7 mouse cellular contexts compared by ENCODE assay signal in genomic region chr13:54309354-54309753, GRCm38 (mm10).
DNase-seq lines count a peak whose midpoint lies in the region; ATAC-seq and TF ChIP-seq lines count a peak whose summit lies in the region.

No protein-coding gene starts in this region.

- no peak overlapping the region for H3K9ac ChIP-seq in stomach, embryonic 14.5 days (replicated peaks; ENCODE audit: low read depth, low read length)
- no peak overlapping the region for H3K9ac ChIP-seq in stomach, postnatal 0 days (ENCODE audit: low read length)
- no peak overlapping the region for H3K9ac ChIP-seq in embryonic facial prominence, embryonic 14.5 days (ENCODE audit: low read depth, low read length)
- H3K9ac ChIP-seq in stomach, embryonic 15.5 days = no peak overlapping the region

- no peak overlapping the region for H3K4me2 ChIP-seq in stomach, embryonic 14.5 days (replicated peaks; ENCODE audit: low read depth, low read length)
- no peak overlapping the region for H3K4me2 ChIP-seq in stomach, postnatal 0 days (replicated peaks; ENCODE audit: low read depth)
- H3K4me2 ChIP-seq in embryonic facial prominence, embryonic 14.5 days (ENCODE audit: low read depth, low read length) = no peak overlapping the region
- H3K4me2 ChIP-seq in stomach, embryonic 15.5 days = no peak overlapping the region

- H3K27ac ChIP-seq in stomach, embryonic 14.5 days (ENCODE audit: low read length) = peak overlapping the region; percentile 48; the same call in 1 of the 2 replicates
- H3K27ac ChIP-seq in stomach, postnatal 0 days (replicated peaks) = no peak overlapping the region
- H3K27ac ChIP-seq in embryonic facial prominence, embryonic 14.5 days (replicated peaks; ENCODE audit: low read depth, low read length) = peak overlapping the region; percentile 17
- H3K27ac ChIP-seq in stomach, embryonic 15.5 days = 0 out of 2 replicates have a peak overlapping the region, but pooled peaks have one; percentile 13

- intact Hi-C loops in left cerebral cortex, postnatal 10 days (cut with DNase I) = no loop called here

- WGBS in stomach, embryonic 14.5 days = 30% methylated on average over 5 of the region's 5 CpGs
- 40% methylated on average over 5 of the region's 5 CpGs for WGBS in stomach, postnatal 0 days
- WGBS in embryonic facial prominence, embryonic 14.5 days = 35% methylated on average over 5 of the region's 5 CpGs
- WGBS in stomach, embryonic 15.5 days = 26% methylated on average over 5 of the region's 5 CpGs

- DNase-seq in stomach, postnatal 0 days (ENCODE audit: low spot score) = no peak
- peak; percentile 67 for DNase-seq in embryonic facial prominence, embryonic 14.5 days (ENCODE audit: low spot score)
- DNase-seq in left cerebral cortex, postnatal 10 days (ENCODE audit: extremely low spot score in 1 of 2, low spot score in 2 of 2) = peak; percentile 72 to 74
- DNase-seq in adrenal gland, postnatal 10 days = no peak

- no peak for TF ChIP-seq EP300 in stomach, postnatal 0 days (optimal IDR thresholded peaks at IDR 0.05)

- no peak overlapping the region for H3K4me3 ChIP-seq in stomach, embryonic 14.5 days (ENCODE audit: low read depth, low read length)
- no peak overlapping the region for H3K4me3 ChIP-seq in stomach, postnatal 0 days (ENCODE audit: low read depth, low read length)
- H3K4me3 ChIP-seq in embryonic facial prominence, embryonic 14.5 days (ENCODE audit: low read depth, low read length) = no peak overlapping the region
- H3K4me3 ChIP-seq in stomach, embryonic 15.5 days (replicated peaks) = no peak overlapping the region

- no peak for ATAC-seq in stomach, embryonic 14.5 days (ENCODE audit: insufficient number of reproducible peaks, insufficient read depth, low FRiP score, low read depth)
- no peak; the same call in 1 of the 2 replicates for ATAC-seq in stomach, postnatal 0 days (ENCODE audit: low FRiP score, low TSS enrichment)
- no peak for ATAC-seq in embryonic facial prominence, embryonic 14.5 days (ENCODE audit: low read depth)
- no peak for ATAC-seq in stomach, embryonic 15.5 days (ENCODE audit: insufficient read depth, low FRiP score, low read depth)
- no peak for ATAC-seq in erythroid progenitor cell, adult 5-6 weeks (replicated peaks; ENCODE audit: low FRiP score, poor library complexity, severe bottlenecking)

- TF ChIP-seq CTCF in stomach, postnatal 0 days (IDR thresholded peaks at IDR 0.05; ENCODE audit: low read depth) = no peak

- no peaks in the 10 kb centered on the region for H3K9me3 ChIP-seq in stomach, embryonic 14.5 days (ENCODE audit: control insufficient read depth, low read depth, low read length)
- no peaks in the 10 kb centered on the region for H3K9me3 ChIP-seq in stomach, postnatal 0 days (ENCODE audit: control insufficient read depth, low read length)
- H3K9me3 ChIP-seq in embryonic facial prominence, embryonic 14.5 days (ENCODE audit: control insufficient read depth, low read length) = no peaks in the 10 kb centered on the region
- no peaks in the 10 kb centered on the region for H3K9me3 ChIP-seq in stomach, embryonic 15.5 days

- H3K36me3 ChIP-seq in stomach, embryonic 14.5 days (ENCODE audit: control insufficient read depth, insufficient read depth, low read length) = no peaks in the 10 kb centered on the region
- H3K36me3 ChIP-seq in stomach, postnatal 0 days (ENCODE audit: control insufficient read depth, insufficient read depth, low read length) = no peaks in the 10 kb centered on the region
- H3K36me3 ChIP-seq in embryonic facial prominence, embryonic 14.5 days (ENCODE audit: control insufficient read depth, insufficient read depth, low read length) = 0 out of 2 replicates have a peak, but pooled peaks cover 3% of the 10 kb centered on the region
- no peaks in the 10 kb centered on the region for H3K36me3 ChIP-seq in stomach, embryonic 15.5 days

- H3K27me3 ChIP-seq in stomach, embryonic 14.5 days (ENCODE audit: control insufficient read depth, insufficient read depth, low read length) = no peaks in the 10 kb centered on the region
- no peaks in the 10 kb centered on the region for H3K27me3 ChIP-seq in stomach, postnatal 0 days (ENCODE audit: control insufficient read depth, insufficient read depth, low read length)
- H3K27me3 ChIP-seq in embryonic facial prominence, embryonic 14.5 days (replicated peaks; ENCODE audit: control insufficient read depth, insufficient read depth, low read length) = no peaks in the 10 kb centered on the region
- H3K27me3 ChIP-seq in stomach, embryonic 15.5 days (replicated peaks) = no peaks in the 10 kb centered on the region

- peaks cover 11% of the 10 kb centered on the region; the same call in 1 of the 2 replicates for H3K4me1 ChIP-seq in stomach, embryonic 14.5 days (ENCODE audit: control insufficient read depth, insufficient read depth, low read length)
- H3K4me1 ChIP-seq in stomach, postnatal 0 days (replicated peaks; ENCODE audit: control insufficient read depth, insufficient read depth) = 0 out of 2 replicates have a peak, but pooled peaks cover 2% of the 10 kb centered on the region
- peaks cover 26% of the 10 kb centered on the region for H3K4me1 ChIP-seq in embryonic facial prominence, embryonic 14.5 days (ENCODE audit: control insufficient read depth, insufficient read depth, low read length)
- peaks cover 18% of the 10 kb centered on the region; the same call in 1 of the 2 replicates for H3K4me1 ChIP-seq in stomach, embryonic 15.5 days

Comparison
In these comparisons a context has a peak if more than half of its experiments do, and no peak if none do; other contexts are left out.
1. DNase-seq: peak in embryonic facial prominence, embryonic 14.5 days (single experiment) and left cerebral cortex, postnatal 10 days (2 of 2); none in stomach, postnatal 0 days (single experiment) and adrenal gland, postnatal 10 days (single experiment).